Mouse (Mus musculus): ENCODE data around the gene Tshz3. TPM values are rescaled to one million over a fixed set of nuclear protein-coding genes. Genes with fewer than 3 reads are reported as not detected.

Tshz3 gene
- polyA plus RNA-seq, 1 experiment from 2014 or later, result 23.3 TPM

DNA sequence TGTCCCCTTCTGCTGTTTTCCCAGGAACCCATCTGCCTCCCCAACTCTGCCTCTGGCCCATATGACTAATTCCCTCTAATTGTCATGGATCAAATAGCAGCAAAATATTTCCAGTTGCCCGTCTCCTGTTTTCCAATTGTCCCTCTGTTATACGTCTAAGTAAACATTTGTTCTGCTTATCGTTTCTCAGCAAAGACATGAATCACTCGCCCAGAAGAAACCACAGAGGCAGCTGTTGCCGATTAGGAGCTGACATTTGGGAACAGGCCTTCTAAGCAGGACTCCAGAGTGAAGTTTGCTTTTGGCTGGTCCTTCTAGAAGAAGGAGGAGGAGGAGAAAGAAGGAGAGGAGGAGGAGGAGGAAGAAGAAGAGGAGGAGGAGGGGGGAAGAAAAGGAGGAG, 30.2 kb upstream of the Tshz3 start:
- no peak for TF ChIP-seq CTCF (IDR thresholded peaks at IDR 0.05; ENCODE audit: low read depth)
- DNase-seq, result peak; percentile 31
- no peak for ATAC-seq (ENCODE audit: insufficient read depth)

DNA sequence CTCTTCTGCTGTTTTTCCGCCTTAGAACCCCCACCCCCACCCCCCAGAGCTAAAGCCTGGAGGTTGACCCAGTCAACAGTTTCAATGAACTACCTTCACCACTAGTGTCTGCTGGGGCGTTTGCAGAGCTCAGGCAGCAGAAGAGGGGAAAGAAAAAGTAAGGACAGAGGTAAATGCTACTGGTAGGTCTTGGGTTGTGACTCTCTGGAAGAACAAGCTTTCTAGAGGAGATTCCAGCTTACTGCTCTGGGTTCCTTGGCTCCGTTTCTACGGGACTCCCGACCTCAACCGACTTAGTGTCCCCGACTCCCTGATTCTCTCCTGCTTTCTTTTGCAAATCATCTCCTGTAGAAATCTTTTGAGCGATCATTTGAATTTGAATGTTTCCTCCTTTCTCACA, 19.9 kb upstream of the Tshz3 start:
- peaks cover 18% of the 10 kb centered on the region for H3K27me3 ChIP-seq (ENCODE audit: insufficient read depth, low read length)
- TF ChIP-seq CTCF (IDR thresholded peaks at IDR 0.05; ENCODE audit: low read depth), result no peak
- H3K9ac ChIP-seq, result no peak overlapping the region
- no peaks in the 10 kb centered on the region for H3K9me3 ChIP-seq (ENCODE audit: low read depth, low read length)
- no peaks in the 10 kb centered on the region for H3K36me3 ChIP-seq (ENCODE audit: insufficient read depth)
- no peak overlapping the region for H3K27ac ChIP-seq (ENCODE audit: low read depth)
- no peak overlapping the region for H3K4me2 ChIP-seq
- H3K4me1 ChIP-seq (ENCODE audit: insufficient read depth), result no peaks in the 10 kb centered on the region; the same call in 1 of the 2 replicates
- 35% methylated on average over 8 of the region's 8 CpGs for WGBS
- ATAC-seq (ENCODE audit: insufficient read depth) (no peak), DNase-seq (no peak)
- H3K4me3 ChIP-seq (ENCODE audit: low read depth, low read length), result no peak overlapping the region

More for the DNA sequence above, 30.2 kb upstream of the Tshz3 start:
- Histone ChIP-seq H3K27me3 (ENCODE audit: insufficient read depth, low read length) (no peaks in the 10 kb centered on the region), H3K4me2 (no peak overlapping the region), H3K4me3 (ENCODE audit: low read depth, low read length) (no peak overlapping the region), H3K27ac (ENCODE audit: low read depth) (no peak overlapping the region), H3K9ac (no peak overlapping the region), H3K9me3 (ENCODE audit: low read depth, low read length) (no peaks in the 10 kb centered on the region), H3K36me3 (ENCODE audit: insufficient read depth) (no peaks in the 10 kb centered on the region), H3K4me1 (ENCODE audit: insufficient read depth) (no peaks in the 10 kb centered on the region)
- WGBS, result 7% methylated on average over 5 of the region's 5 CpGs

DNA sequence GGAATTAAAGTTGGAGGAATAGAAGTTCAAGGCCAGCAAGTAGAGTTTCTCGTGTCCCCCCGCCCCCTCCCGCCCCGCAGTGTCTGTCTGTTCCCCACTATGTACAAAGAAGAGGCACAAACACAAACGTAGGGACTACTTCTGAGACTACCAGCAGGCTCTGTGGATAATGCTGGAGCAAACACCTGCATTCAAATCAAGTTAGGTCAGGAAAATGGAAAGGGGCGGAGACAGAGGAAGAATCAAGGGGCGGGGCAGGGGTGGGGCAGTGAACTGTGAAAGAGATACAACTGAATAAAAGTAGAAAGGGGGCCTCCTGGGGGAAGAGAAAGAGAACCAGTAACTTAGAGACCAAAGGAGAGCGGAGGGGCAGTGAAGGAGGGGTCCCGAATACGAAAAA, 19.4 kb upstream of the Tshz3 start:
- Histone ChIP-seq H3K4me3 (ENCODE audit: low read depth, low read length) (no peak overlapping the region), H3K27ac (ENCODE audit: low read depth) (no peak overlapping the region), H3K27me3 (ENCODE audit: insufficient read depth, low read length) (peaks cover 18% of the 10 kb centered on the region), H3K4me1 (ENCODE audit: insufficient read depth) (no peaks in the 10 kb centered on the region; the same call in 1 of the 2 replicates), H3K4me2 (no peak overlapping the region), H3K36me3 (ENCODE audit: insufficient read depth) (no peaks in the 10 kb centered on the region), H3K9me3 (ENCODE audit: low read depth, low read length) (no peaks in the 10 kb centered on the region), H3K9ac (no peak overlapping the region)
- TF ChIP-seq CTCF (IDR thresholded peaks at IDR 0.05; ENCODE audit: low read depth), result no peak
- no peak for ATAC-seq (ENCODE audit: insufficient read depth)
- 16% methylated on average over 10 of the region's 10 CpGs for WGBS
- DNase-seq, result no peak

DNA sequence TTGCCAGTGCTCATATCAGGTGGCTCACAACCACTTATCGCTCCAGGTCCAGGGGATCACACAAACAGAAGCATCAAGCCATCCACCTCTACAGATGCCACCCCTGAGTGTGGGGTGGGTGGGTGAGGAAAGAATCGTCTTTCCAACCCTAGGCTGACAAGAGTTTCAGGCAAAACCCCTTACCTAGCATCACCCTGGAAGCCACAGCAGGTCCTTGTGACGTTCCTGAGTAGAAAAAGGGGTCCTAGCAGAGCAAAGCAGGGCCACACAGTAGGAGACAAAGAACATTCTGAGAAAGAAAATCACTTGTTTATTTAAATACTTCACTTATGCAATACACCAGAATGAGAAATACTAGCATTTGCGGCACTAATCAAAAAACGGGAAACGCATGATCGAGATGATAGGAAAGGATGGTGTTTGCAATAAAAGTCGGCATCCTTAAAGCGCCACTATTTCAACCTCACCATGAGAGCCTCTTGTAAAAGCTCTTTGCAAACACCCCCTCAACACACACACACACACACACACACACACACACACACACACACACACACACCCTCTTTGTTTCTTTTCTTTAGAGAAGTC, 18.8 kb upstream of the Tshz3 start:
- no peak for TF ChIP-seq CTCF (IDR thresholded peaks at IDR 0.05; ENCODE audit: low read depth)
- H3K9ac ChIP-seq, result no peak overlapping the region; the same call in 1 of the 2 replicates
- H3K9me3 ChIP-seq (ENCODE audit: low read depth, low read length), result no peaks in the 10 kb centered on the region
- 3% methylated on average over 9 of the region's 9 CpGs for WGBS
- H3K4me1 ChIP-seq (ENCODE audit: insufficient read depth), result no peaks in the 10 kb centered on the region; the same call in 1 of the 2 replicates
- ATAC-seq (ENCODE audit: insufficient read depth) (no peak), DNase-seq (peak; percentile 29)
- H3K27ac ChIP-seq (ENCODE audit: low read depth), result no peak overlapping the region
- peaks cover 18% of the 10 kb centered on the region for H3K27me3 ChIP-seq (ENCODE audit: insufficient read depth, low read length)
- H3K36me3 ChIP-seq (ENCODE audit: insufficient read depth), result no peaks in the 10 kb centered on the region
- peak overlapping the region; percentile 62 for H3K4me2 ChIP-seq
- H3K4me3 ChIP-seq (ENCODE audit: low read depth, low read length), result no peak overlapping the region

DNA sequence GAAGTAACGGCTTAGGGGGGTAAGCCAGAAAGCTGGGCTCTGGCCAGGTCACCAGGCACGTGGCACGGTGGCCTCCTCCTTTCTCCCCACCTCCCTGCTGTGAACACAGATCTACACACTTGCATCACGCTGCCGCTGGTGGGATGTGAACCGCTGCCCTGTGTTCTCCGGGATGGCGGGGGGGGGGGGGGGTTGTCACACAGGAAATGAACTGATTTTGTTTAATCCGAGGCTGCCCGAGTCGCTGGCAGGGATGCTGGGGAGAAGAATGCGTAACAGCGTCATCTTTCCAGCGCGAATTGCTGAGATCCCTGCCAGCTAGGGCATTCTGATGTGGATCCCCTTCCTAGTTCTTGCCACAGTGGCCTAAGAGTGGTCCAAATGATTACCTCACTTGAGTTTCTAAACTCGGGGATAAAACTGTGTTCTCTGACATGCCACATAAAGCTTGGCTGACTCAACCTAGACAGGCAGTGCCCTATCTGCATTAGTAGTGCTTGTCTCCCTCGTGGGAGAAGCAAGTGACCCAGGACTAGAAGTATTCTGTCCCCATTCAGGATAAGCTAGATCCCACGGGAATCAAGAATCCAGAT, 18.0 kb upstream of the Tshz3 start:
- peak overlapping the region; percentile 62 for H3K4me2 ChIP-seq
- no peaks in the 10 kb centered on the region for H3K9me3 ChIP-seq (ENCODE audit: low read depth, low read length)
- peak overlapping the region; percentile 21 for H3K4me3 ChIP-seq (ENCODE audit: low read depth, low read length)
- H3K4me1 ChIP-seq (ENCODE audit: insufficient read depth), result no peaks in the 10 kb centered on the region; the same call in 1 of the 2 replicates
- no peaks in the 10 kb centered on the region for H3K36me3 ChIP-seq (ENCODE audit: insufficient read depth)
- 2% methylated on average over 18 of the region's 18 CpGs for WGBS
- 0 out of 2 replicates have a peak overlapping the region, but pooled peaks have one; percentile 13 for H3K9ac ChIP-seq
- ATAC-seq (ENCODE audit: insufficient read depth) (peak; percentile 73; the same call in 1 of the 2 replicates), DNase-seq (peak; percentile 69)
- no peak for TF ChIP-seq CTCF (IDR thresholded peaks at IDR 0.05; ENCODE audit: low read depth)
- no peak overlapping the region for H3K27ac ChIP-seq (ENCODE audit: low read depth)
- H3K27me3 ChIP-seq (ENCODE audit: insufficient read depth, low read length), result peaks cover 18% of the 10 kb centered on the region

DNA sequence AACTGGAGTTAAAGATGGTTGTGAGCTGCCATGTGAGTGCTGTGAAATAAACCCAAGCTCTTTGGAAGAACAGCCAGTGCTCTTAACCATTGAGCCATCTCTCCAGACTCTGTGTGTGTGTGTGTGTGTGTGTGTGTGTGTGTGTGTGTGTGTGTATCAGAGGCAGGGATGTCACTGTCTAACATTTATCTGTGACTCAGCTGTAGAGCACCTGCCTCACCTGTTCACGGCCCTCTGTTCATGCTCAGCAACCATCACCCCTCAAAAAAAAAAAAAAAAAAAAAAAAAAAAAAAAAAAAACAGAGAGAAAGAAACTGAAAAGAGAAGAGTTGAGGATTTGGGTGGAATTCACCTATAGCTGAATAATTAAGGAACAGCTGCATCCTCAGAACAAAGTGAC, 10.4 kb upstream of the Tshz3 start:
- no peaks in the 10 kb centered on the region for H3K36me3 ChIP-seq (ENCODE audit: insufficient read depth)
- no peak overlapping the region for H3K9ac ChIP-seq
- no peak overlapping the region for H3K4me3 ChIP-seq (ENCODE audit: low read depth, low read length)
- H3K27ac ChIP-seq (ENCODE audit: low read depth), result no peak overlapping the region
- H3K9me3 ChIP-seq (ENCODE audit: low read depth, low read length), result no peaks in the 10 kb centered on the region
- H3K27me3 ChIP-seq (ENCODE audit: insufficient read depth, low read length), result peaks cover 8% of the 10 kb centered on the region
- 85% methylated on average over 1 of the region's 1 CpGs for WGBS
- no peak for ATAC-seq (ENCODE audit: insufficient read depth)
- peaks cover 19% of the 10 kb centered on the region for H3K4me1 ChIP-seq (ENCODE audit: insufficient read depth)
- DNase-seq, result no peak
- H3K4me2 ChIP-seq, result no peak overlapping the region
- no peak for TF ChIP-seq CTCF (IDR thresholded peaks at IDR 0.05; ENCODE audit: low read depth)

DNA sequence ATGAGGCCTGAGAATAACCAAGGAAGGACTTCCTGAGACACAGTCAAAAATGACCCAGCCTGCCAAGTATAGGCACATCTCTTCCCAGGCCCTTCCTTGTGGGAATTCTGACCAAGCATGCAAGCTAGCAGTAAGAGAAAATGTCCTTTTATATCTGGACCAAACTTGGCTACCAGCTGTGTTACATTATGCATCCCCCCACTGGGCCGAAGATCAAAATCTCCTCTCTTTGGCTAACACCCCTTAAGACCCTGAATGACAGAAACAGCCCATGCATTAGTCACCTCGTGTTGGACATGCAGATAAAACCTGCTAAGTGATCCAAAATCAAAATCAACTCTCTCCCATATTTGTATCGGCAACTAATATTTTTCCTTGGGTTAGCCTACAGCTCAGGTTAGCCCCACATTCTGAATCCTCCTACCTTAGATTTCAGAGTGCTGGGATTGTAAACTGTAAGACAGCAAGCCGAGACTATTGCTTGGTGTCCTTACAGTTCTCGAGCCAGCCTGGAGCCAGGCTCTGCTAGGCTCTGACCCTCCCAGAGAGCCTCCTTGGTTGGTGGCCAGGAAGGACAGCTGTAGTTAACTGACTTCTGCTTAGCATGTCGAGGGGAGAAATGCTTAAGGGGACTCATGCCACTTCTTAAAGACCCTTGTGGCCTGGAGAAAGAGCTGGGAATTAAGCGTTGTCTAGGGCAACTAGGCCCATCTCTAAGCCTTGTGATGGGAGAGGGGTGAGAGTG, 8.7 kb upstream of the Tshz3 start:
- TF ChIP-seq CTCF (IDR thresholded peaks at IDR 0.05; ENCODE audit: low read depth), result no peak
- ATAC-seq (ENCODE audit: insufficient read depth) (peak; percentile 67; the same call in 1 of the 2 replicates), DNase-seq (peak; percentile 83)
- H3K9me3 ChIP-seq (ENCODE audit: low read depth, low read length), result no peaks in the 10 kb centered on the region
- peak overlapping the region; percentile 6; the same call in 1 of the 2 replicates for H3K27ac ChIP-seq (ENCODE audit: low read depth)
- H3K27me3 ChIP-seq (ENCODE audit: insufficient read depth, low read length), result peaks cover 22% of the 10 kb centered on the region
- H3K4me1 ChIP-seq (ENCODE audit: insufficient read depth), result peaks cover 35% of the 10 kb centered on the region
- WGBS, result 33% methylated on average over 7 of the region's 7 CpGs
- no peaks in the 10 kb centered on the region for H3K36me3 ChIP-seq (ENCODE audit: insufficient read depth)
- no peak overlapping the region for H3K4me2 ChIP-seq
- H3K9ac ChIP-seq, result no peak overlapping the region
- no peak overlapping the region for H3K4me3 ChIP-seq (ENCODE audit: low read depth, low read length)

Data from lung, embryonic 14.5 days (tissue).